Mouse (Mus musculus): ENCODE results near the gene Arid1b.

The Arid1b gene

GRCm38 (mm10) chr17:5165201-5165825 lies 171.2 kb downstream of the Arid1b start:
- no peak for DNase-seq

GRCm38 (mm10) chr17:5166175-5166574 lies 172.0 kb downstream of the Arid1b start:
- no peak for DNase-seq

- DNase-seq: no peak
Measured at GRCm38 (mm10) chr17:5168046-5168445, 173.9 kb downstream of the Arid1b start.

GRCm38 (mm10) chr17:5168640-5169039 lies 174.5 kb downstream of the Arid1b start:
- DNase-seq: no peak

- no peak for DNase-seq
Measured at GRCm38 (mm10) chr17:5170321-5170720, 176.2 kb downstream of the Arid1b start.

GRCm38 (mm10) chr17:5171467-5171866 lies 177.3 kb downstream of the Arid1b start:
- no peak for DNase-seq

GRCm38 (mm10) chr17:5174426-5175020 lies 180.4 kb downstream of the Arid1b start:
- DNase-seq: no peak

GRCm38 (mm10) chr17:5175535-5175934 lies 181.4 kb downstream of the Arid1b start:
- DNase-seq: no peak

GRCm38 (mm10) chr17:5176315-5176714 lies 182.2 kb downstream of the Arid1b start:
- peak; percentile 67 for DNase-seq

GRCm38 (mm10) chr17:5178534-5178933 lies 184.4 kb downstream of the Arid1b start:
- no peak for DNase-seq

GRCm38 (mm10) chr17:5179004-5179403 lies 184.9 kb downstream of the Arid1b start:
- no peak for DNase-seq

GRCm38 (mm10) chr17:5179412-5179811 lies 185.3 kb downstream of the Arid1b start:
- no peak for DNase-seq

- peak; percentile 70 for DNase-seq
Measured at GRCm38 (mm10) chr17:5179925-5180525, 185.9 kb downstream of the Arid1b start.

- DNase-seq: no peak
Measured at GRCm38 (mm10) chr17:5180925-5181324, 186.8 kb downstream of the Arid1b start.

- DNase-seq: no peak
Measured at GRCm38 (mm10) chr17:5182493-5182892, 188.4 kb downstream of the Arid1b start.

GRCm38 (mm10) chr17:5185501-5185900 lies 191.4 kb downstream of the Arid1b start:
- no peak for DNase-seq

GRCm38 (mm10) chr17:5187546-5187945 lies 193.4 kb downstream of the Arid1b start:
- DNase-seq: peak; percentile 35

GRCm38 (mm10) chr17:5188400-5188799 lies 194.3 kb downstream of the Arid1b start:
- no peak for DNase-seq

GRCm38 (mm10) chr17:5189551-5190351 lies 195.6 kb downstream of the Arid1b start:
- peak; percentile 98 for DNase-seq

GRCm38 (mm10) chr17:5190367-5190766 lies 196.2 kb downstream of the Arid1b start:
- peak; percentile 36 for DNase-seq

GRCm38 (mm10) chr17:5194157-5194916 lies 200.2 kb downstream of the Arid1b start:
- no peak for DNase-seq

- DNase-seq: no peak
Measured at GRCm38 (mm10) chr17:5195397-5195796, 201.3 kb downstream of the Arid1b start.

GRCm38 (mm10) chr17:5196005-5196404 lies 201.9 kb downstream of the Arid1b start:
- no peak for DNase-seq
